Mouse (Mus musculus): Measurements from ENCODE around the gene Eif3l. TPM values are rescaled to one million over a fixed set of nuclear protein-coding genes. Genes with fewer than 3 reads are reported as not detected.

The Eif3l gene
- total RNA-seq, 1 experiment from 2014 or later, result 102 TPM

GRCm38 (mm10) chr15:79074446-79074845 lies 533 bp upstream of the Eif3l start:
- ATAC-seq (replicated peaks; ENCODE audit: insufficient number of reproducible peaks, low FRiP score, low TSS enrichment, poor library complexity, severe bottlenecking), result no peak

DNA sequence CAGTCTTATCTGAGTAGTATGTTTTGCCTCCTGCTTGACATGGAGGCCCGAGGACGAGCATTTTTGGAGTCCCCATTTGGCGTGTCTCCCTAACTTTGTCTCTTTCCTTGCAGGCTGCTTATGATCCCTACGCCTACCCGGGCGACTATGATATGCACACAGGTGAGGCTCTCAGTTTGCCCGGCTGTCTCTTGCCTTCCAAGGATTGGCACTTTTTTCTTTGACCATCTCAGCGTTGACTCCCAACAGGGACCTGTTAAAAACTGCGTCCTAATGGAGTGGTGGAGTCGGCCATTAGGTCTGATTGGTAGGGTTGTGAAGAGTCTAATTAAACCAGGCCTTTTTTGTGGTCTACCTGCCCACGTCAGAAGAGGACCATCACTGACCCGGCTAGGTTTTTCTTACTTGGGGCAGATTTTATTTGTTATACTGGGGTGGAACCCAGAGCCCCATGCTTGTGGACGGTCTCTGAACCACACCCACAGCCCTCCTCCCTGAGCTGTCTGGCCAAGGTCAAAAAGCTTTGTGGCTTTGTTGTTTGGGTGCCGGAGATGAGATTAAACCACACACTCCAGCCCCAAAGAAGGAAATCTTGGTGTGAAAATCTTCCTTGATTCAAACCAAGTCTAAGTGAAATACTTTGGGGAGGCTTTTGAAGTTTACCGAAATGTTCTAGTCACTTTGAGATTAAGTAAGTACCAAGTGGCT lies 833 bp downstream of the Eif3l start:
- no peak for ATAC-seq (replicated peaks; ENCODE audit: insufficient number of reproducible peaks, low FRiP score, low TSS enrichment, poor library complexity, severe bottlenecking)

- ATAC-seq (replicated peaks; ENCODE audit: insufficient number of reproducible peaks, low FRiP score, low TSS enrichment, poor library complexity, severe bottlenecking), result no peak
Observed at GRCm38 (mm10) chr15:79079567-79079966, 4.6 kb downstream of the Eif3l start.

DNA sequence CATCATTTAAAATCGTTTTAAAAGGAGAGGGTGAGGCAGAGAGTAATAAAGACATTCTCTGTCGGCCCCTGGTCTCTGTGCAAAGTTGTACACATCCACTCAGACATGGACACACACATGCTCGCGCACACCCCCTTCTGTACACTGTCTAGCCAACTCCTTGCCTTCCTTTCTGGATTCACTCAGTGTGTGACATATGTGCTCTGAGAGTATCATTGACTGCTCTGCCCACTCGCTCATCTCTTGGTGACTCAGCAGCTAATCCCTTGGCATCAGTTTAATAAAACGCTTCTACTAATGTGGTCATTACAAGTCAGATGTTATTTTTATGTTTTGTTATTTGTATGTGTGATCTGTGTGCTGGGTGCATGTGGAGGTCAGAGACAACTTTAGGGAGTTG lies 17.3 kb downstream of the Eif3l start:
- no peak for ATAC-seq (replicated peaks; ENCODE audit: insufficient number of reproducible peaks, low FRiP score, low TSS enrichment, poor library complexity, severe bottlenecking)

- no peak for ATAC-seq (replicated peaks; ENCODE audit: insufficient number of reproducible peaks, low FRiP score, low TSS enrichment, poor library complexity, severe bottlenecking)
Observed at GRCm38 (mm10) chr15:79093083-79093839, 18.3 kb downstream of the Eif3l start.

DNA sequence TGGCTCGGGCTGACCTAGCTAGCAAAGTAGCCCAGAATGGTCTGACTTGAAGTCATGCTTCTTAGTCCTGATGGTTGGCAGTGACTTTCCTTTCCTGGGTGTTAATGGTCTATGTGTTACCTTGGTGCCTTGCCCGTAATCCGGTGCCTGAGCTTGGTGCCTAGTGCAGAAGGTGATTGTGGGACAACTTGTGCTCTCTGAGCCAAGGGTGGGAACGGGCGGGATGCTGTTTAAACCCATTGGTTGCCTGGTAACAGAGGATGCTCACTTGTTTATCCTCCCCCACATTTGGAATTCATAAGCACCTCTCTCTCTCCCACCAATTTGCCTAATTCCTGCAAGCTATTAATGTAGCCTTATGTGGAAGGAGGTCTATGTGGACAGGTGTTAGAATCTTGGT lies 20.5 kb downstream of the Eif3l start:
- ATAC-seq (replicated peaks; ENCODE audit: insufficient number of reproducible peaks, low FRiP score, low TSS enrichment, poor library complexity, severe bottlenecking), result no peak

GRCm38 (mm10) chr15:79096556-79096955 lies 21.6 kb downstream of the Eif3l start:
- no peak for ATAC-seq (replicated peaks; ENCODE audit: insufficient number of reproducible peaks, low FRiP score, low TSS enrichment, poor library complexity, severe bottlenecking)

DNA sequence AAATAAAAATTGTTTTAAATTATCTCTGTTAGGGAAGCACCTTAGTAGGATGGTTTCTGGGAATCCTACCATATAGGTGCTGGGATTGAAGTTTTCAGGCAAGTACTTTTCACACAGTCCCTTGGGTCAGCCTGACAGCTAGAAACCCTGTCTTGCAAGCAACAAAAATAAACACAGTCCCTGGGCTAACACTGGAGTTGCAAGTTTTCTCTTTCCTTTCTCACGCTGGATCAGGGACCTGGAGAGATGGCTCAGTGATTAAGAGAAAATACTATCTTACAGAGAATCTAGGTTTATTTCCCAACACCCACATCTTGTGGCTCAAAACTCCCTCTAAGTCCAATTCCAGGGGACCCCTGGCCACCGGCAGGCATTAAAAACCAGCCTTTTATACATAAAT lies 22.2 kb downstream of the Eif3l start:
- no peak for ATAC-seq (replicated peaks; ENCODE audit: insufficient number of reproducible peaks, low FRiP score, low TSS enrichment, poor library complexity, severe bottlenecking)

- no peak for ATAC-seq (replicated peaks; ENCODE audit: insufficient number of reproducible peaks, low FRiP score, low TSS enrichment, poor library complexity, severe bottlenecking)
Observed at GRCm38 (mm10) chr15:79097611-79098025, 22.6 kb downstream of the Eif3l start.

DNA sequence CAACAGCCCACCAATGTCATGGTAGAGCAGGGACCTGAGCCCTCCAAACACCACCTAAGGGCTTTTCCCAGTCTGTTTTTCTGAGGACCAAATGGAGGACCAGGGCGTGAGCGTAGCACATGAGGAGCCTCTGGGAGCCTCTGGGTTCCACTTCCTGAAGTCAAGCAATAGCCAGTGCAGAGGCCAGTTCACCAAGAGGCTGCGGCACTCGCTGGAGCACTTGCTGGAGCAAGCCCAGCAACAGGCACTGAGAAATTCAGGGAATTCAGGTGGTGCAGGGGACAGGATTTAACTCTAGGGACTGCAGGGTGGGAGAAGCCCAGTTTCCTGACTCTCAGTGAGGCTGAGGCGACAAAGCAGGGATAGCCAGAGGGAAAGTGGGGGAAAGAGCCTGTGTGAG lies 23.2 kb downstream of the Eif3l start:
- no peak for ATAC-seq (replicated peaks; ENCODE audit: insufficient number of reproducible peaks, low FRiP score, low TSS enrichment, poor library complexity, severe bottlenecking)

GRCm38 (mm10) chr15:79098868-79099267 lies 23.9 kb downstream of the Eif3l start:
- ATAC-seq (replicated peaks; ENCODE audit: insufficient number of reproducible peaks, low FRiP score, low TSS enrichment, poor library complexity, severe bottlenecking), result no peak

DNA sequence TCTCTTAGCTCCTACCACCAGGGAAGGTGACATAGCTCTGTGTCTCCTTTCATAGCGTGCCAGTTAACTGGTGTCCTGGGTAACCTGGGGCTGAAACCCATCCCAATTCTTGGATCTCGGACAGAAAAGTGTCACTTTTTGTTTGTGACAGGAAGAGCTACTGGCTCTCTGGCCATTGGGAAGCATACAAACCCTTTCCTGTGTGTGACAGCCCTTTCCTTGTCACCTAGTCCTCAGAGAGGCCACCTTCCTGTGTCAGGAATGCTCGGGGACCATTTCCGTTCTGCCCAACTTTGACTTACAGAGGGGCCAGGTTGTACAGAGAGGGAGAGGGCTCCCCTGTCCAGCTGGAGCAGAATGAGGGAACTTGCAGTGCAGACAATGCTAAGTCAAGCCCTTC lies 24.5 kb downstream of the Eif3l start:
- ATAC-seq (replicated peaks; ENCODE audit: insufficient number of reproducible peaks, low FRiP score, low TSS enrichment, poor library complexity, severe bottlenecking), result no peak

- ATAC-seq (replicated peaks; ENCODE audit: insufficient number of reproducible peaks, low FRiP score, low TSS enrichment, poor library complexity, severe bottlenecking), result no peak
Observed at GRCm38 (mm10) chr15:79100391-79100790, 25.4 kb downstream of the Eif3l start.

DNA sequence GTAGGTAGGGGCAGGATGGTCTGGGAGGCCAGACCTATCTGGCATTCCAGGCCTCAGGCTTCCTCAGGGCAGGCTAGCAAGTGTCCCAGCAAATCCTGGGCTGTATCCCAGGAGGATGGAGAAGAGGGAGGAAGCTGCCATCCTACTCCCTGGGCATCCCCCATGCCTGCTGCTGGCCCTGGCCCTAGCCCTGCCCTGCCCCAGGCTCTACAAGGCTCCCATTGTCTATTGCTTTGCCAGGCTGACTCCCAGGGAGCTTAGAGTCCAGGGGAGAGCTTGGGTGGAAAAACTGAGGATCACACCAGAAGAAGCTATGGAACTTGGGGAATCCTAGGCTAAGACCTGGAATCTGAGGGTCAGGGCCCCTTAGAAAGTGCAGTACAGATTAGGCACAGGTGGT lies 26.6 kb downstream of the Eif3l start:
- no peak for ATAC-seq (replicated peaks; ENCODE audit: insufficient number of reproducible peaks, low FRiP score, low TSS enrichment, poor library complexity, severe bottlenecking)

- ATAC-seq (replicated peaks; ENCODE audit: insufficient number of reproducible peaks, low FRiP score, low TSS enrichment, poor library complexity, severe bottlenecking), result no peak
Observed at GRCm38 (mm10) chr15:79103264-79103663, 28.3 kb downstream of the Eif3l start.

DNA sequence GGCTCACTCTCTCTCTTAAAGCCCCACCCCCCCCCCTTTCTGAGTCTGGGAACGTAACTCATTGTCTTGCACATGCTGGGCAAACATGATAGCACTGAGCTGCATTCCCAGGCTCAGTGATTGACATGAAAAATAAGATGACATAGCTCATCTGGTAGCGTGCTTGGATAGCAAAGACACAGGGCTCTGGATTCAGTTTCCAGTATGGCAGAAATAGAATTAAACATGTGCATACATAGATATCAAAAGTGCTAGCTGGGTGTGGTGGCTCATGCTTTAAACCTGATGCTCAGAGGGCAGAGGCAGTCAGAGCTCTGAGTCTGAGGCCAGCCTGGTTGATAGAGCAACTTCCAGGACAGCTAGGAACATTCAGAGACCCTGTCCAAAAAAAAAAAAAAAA lies 30.8 kb downstream of the Eif3l start:
- ATAC-seq (replicated peaks; ENCODE audit: insufficient number of reproducible peaks, low FRiP score, low TSS enrichment, poor library complexity, severe bottlenecking), result no peak

- ATAC-seq (replicated peaks; ENCODE audit: insufficient number of reproducible peaks, low FRiP score, low TSS enrichment, poor library complexity, severe bottlenecking), result no peak
Observed at GRCm38 (mm10) chr15:79107966-79108365, 33.0 kb downstream of the Eif3l start.

- ATAC-seq (replicated peaks; ENCODE audit: insufficient number of reproducible peaks, low FRiP score, low TSS enrichment, poor library complexity, severe bottlenecking), result peak; percentile 28; the same call in 1 of the 2 replicates
Observed at GRCm38 (mm10) chr15:79108421-79109320, 33.7 kb downstream of the Eif3l start, which contains the start of gene Micall1. TSS of gene Micall1 (plus strand) at chr15:79108898.

- ATAC-seq (replicated peaks; ENCODE audit: insufficient number of reproducible peaks, low FRiP score, low TSS enrichment, poor library complexity, severe bottlenecking), result peak; percentile 24; the same call in 1 of the 2 replicates
Observed at GRCm38 (mm10) chr15:79109321-79109934, 34.4 kb downstream of the Eif3l start.
